Mouse (Mus musculus): Measurements from ENCODE around the gene Krtap4-1.
"Not testable (repeated sequence)": the region's sequence is repeated elsewhere in the genome, so short reads cannot be mapped to it uniquely, and the experiment has no call there.

Krtap4-1 gene

DNA sequence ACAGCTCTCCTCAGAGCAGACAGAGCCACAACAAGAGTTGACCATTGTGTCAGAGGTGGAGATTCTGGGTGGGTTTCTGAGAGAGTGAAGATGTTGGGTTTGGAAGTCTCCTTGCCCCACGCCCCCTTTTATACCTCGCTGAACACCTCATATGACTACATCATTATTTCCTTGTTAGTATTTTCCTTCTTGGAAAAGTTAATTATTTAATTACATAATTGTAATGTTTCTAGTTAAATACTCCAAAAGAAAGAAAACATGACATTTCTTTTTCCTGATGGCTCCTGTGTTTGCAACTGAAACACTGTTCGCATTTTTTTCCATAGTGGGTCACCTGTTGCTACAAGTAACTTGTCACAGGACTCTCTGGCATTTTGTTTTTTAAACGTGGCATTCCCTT, at the start of gene Krtap4-1:
Gene Krtap4-1, minus strand, starts transcription at position 101 of the 400 bp plus-strand sequence.
- in situ Hi-C loops (cut with MboI; ENCODE audit: low sequenced_read_pairs) = no loop called here

- in situ Hi-C loops (cut with MboI; ENCODE audit: low sequenced_read_pairs) = no loop called here
These were observed 37.8 kb upstream of the Krtap4-1 start, which contains the start of gene Krtap4-6 for GRCm38 (mm10) chr11:99665860-99666259. Krtap4-6 (minus strand) TSS chr11:99665960.

DNA sequence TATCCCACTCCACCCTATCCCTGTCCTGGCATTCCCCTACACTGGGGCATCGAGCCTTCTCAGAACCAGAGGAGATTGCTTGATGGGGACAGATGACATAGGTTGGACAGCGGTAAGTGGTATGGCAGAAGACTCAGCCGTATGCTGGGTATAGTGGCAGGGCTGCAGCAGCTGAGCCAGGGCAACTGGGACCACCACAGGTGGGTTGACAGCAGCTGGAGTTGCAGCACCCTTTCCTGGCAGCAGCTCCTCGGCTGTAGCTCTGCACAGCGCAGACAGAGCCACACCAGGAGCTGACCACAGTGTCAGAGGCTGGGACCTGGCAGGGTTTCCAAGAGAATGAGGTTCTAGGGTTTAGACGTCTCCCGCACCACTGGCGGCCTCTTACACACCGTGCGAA, 34.8 kb upstream of the Krtap4-1 start:
- in situ Hi-C loops (cut with MboI; ENCODE audit: low sequenced_read_pairs) = no loop called here

- in situ Hi-C loops (cut with MboI; ENCODE audit: low sequenced_read_pairs) = no loop called here
These were observed 31.2 kb upstream of the Krtap4-1 start for GRCm38 (mm10) chr11:99659256-99659655.

DNA sequence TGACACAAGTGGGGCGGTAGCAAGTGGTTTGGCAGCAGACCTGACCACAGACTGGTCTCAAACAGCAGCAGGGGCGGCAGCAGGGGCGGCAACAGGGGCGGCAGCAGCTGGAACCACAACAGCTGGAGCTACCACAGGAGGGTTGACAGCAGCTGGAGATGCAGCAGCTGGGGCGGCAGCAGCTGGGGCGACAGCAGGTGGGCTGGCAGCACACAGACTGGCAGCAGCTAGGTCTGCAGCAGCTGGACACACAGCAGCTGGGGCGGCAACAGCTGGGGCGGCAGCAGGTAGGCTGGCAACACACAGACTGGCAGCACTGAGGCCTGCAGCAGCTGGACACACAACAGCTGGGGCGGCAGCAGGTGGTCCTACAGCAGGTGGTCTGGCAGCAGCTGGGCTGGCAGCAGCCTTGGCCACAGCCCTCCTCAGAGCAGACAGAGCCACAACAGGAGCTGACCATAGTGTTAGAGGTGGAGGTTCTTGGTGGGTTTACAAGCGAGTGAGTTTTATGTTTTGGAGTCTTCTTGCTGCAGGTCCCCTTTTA, 30.5 kb upstream of the Krtap4-1 start, which contains the start of gene Gm11563:
Gene Gm11563, minus strand, starts transcription at position 494 of the 544 bp plus-strand sequence.
- in situ Hi-C loops (cut with MboI; ENCODE audit: low sequenced_read_pairs) = not testable (repeated sequence)

DNA sequence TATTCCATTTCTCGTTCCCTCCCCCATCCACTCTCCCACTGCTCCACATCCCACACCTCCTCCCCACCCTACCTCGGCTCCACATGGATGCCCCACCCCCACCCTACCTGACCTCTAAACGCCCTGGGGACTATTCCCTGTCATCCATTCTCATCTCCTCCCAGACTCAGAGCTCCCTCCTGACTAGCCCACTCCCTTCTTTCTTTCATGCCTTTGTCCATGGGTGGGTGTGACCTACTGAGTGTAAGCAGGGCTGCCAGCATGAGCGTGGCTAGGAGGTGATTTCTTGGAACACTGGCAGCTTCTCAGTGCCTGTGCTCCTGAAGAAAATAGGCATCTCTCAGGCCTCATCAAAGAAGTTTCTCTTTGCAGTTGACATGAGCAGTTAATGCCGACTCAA, 29.0 kb upstream of the Krtap4-1 start:
- in situ Hi-C loops (cut with MboI; ENCODE audit: low sequenced_read_pairs) = no loop called here

DNA sequence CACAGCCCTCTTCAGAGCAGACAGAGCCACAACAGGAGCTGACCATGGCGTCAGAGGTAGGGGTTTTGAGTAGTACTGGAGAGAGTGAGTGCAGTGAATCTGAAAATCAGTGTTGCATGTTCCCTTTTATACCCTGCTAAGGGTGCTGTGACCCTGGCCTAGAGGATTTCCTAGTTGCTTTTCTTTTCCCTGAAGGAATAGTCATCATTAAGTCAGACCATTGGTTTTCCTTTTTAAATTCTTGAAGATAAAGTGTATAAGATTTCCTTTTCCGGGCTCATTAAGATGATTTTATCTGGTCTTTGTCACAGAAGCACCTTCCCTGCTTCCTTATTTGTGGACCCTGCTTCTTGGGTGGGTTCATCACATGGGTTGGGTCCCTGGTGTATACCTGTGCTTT, 22.1 kb upstream of the Krtap4-1 start, which contains the start of gene Gm11555:
Gene Gm11555, minus strand, starts transcription at position 101 of the 400 bp plus-strand sequence.
- in situ Hi-C loops (cut with MboI; ENCODE audit: low sequenced_read_pairs) = no loop called here

GRCm38 (mm10) chr11:99646444-99646843, 18.4 kb upstream of the Krtap4-1 start:
- in situ Hi-C loops (cut with MboI; ENCODE audit: low sequenced_read_pairs) = no loop called here

GRCm38 (mm10) chr11:99644351-99644750, 16.3 kb upstream of the Krtap4-1 start:
- in situ Hi-C loops (cut with MboI; ENCODE audit: low sequenced_read_pairs) = no loop called here

GRCm38 (mm10) chr11:99643635-99644139, 15.6 kb upstream of the Krtap4-1 start, which contains the start of gene Krtap4-7:
Krtap4-7 (minus strand) TSS chr11:99644089.
- in situ Hi-C loops (cut with MboI; ENCODE audit: low sequenced_read_pairs) = not testable (repeated sequence)

- in situ Hi-C loops (cut with MboI; ENCODE audit: low sequenced_read_pairs) = no loop called here
These were observed 12.9 kb upstream of the Krtap4-1 start for GRCm38 (mm10) chr11:99640926-99641325.

DNA sequence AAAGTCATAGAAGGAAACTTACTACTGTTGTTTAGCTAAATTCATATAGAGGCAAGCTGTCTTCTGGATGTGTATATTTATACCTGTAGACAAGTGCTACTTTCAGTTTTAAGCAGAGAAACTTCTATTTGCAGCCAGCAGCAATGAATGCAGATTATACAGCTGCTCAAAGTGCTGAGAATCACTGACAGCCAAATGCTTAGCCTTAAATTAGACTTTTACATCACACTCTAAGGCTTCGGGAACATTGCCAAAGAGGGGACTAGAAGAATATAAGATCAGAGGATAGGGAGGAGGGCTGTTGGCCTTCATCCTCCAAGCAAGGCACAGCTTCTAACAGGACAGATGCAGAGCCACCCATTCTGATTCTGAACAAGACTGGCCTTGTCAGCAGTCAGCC, 9.0 kb upstream of the Krtap4-1 start:
- in situ Hi-C loops (cut with MboI; ENCODE audit: low sequenced_read_pairs) = no loop called here

- in situ Hi-C loops (cut with MboI; ENCODE audit: low sequenced_read_pairs) = no loop called here
These were observed 6.7 kb upstream of the Krtap4-1 start, which contains the start of gene Krtap4-2 for GRCm38 (mm10) chr11:99634653-99635134. Krtap4-2 (minus strand) TSS chr11:99635084.

DNA sequence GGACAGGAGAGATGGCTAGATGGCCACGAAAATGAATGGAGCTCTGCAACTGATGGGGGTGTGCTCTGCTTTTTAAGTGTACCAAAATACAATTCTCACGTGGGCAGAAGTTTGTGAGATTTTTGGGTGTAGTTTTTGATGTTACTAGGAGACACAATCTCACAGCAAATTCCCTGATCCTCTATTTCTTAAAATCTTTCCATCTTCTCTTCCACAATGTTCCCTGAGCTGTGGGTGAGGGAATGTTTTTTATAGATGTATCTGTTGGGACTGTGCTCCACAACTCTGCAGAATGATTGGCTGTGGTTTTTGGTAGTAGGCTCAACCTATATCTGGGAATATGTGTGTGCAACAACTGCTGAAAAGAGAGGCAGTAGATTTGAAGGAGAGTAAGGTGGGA, 5.3 kb upstream of the Krtap4-1 start:
- in situ Hi-C loops (cut with MboI; ENCODE audit: low sequenced_read_pairs) = no loop called here

DNA sequence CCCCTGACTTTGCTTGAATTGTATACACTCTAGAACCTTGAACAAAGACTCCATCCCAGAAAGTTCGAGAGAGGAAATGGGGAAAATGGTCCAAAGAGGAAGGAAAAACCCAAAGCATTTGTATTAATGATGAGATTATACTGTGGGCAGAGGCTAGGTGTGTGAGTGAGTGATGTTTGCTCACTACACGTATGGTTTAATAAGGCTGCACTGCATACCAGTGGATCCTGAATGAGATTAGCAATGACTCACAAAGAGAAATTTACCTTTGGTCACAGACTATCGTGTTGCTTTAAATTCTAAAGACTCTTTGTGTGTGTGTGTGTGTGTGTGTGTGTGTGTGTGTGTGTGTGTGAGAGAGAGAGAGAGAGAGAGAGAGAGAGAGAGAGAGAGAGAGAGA, 2.9 kb upstream of the Krtap4-1 start:
- in situ Hi-C loops (cut with MboI; ENCODE audit: low sequenced_read_pairs) = no loop called here

- in situ Hi-C loops (cut with MboI; ENCODE audit: low sequenced_read_pairs) = no loop called here
These were observed 7.7 kb downstream of the Krtap4-1 start, which contains the start of gene Gm11562 for GRCm38 (mm10) chr11:99620335-99620734. Gm11562 (minus strand) TSS chr11:99620435.

DNA sequence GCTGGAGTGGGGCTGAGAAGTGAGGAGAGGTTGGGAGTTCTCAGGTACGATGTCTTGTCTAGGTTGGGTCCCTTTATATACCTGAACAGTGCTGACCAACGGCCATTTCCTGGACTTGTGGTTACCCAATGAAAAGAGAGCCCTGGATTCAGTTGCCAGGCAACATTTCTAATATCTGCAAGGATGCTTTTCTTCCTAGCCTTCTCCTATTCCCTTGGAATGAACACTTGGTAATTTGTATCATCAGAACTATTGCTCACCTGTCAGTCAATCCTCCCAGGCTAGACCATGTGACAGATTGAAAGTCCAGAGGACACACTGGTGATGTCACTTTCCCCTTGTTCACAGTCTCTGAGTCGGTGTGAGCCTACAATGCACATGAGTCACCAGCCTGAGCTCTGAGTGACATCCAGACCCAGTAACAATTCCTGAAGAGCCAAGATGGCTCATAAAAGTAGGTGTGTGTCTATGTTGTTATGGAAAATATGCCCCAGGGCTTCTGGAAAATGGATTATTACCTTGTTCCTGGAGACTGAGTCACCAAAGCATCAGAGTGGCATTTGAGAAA, 13.2 kb downstream of the Krtap4-1 start, which contains the start of gene Krtap2-4:
Gene Krtap2-4, minus strand, starts transcription at position 51 of the 568 bp plus-strand sequence.
- in situ Hi-C loops (cut with MboI; ENCODE audit: low sequenced_read_pairs) = no loop called here

DNA sequence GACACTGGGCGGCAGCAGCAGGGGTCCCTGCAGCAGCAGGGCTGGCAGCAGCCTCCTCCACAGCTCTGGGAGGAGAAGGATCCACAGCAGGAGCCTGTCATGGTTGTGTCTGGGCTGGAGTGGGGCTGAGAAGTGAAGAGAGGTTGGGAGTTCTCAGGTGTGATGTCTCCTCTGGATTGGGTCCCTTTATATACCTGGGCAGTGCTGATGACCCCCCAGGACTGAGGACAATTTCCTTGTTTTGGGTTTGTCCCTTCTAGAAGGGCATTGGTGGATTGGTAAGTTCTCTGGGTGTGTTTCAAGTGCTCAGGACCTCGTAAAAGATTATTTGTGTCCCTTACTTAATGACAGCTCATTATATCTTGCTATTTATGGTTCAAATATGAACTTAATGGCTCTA, 17.9 kb downstream of the Krtap4-1 start, which contains the start of gene Gm11937:
Gene Gm11937, minus strand, starts transcription at position 101 of the 400 bp plus-strand sequence.
- in situ Hi-C loops (cut with MboI; ENCODE audit: low sequenced_read_pairs) = not testable (repeated sequence)

DNA sequence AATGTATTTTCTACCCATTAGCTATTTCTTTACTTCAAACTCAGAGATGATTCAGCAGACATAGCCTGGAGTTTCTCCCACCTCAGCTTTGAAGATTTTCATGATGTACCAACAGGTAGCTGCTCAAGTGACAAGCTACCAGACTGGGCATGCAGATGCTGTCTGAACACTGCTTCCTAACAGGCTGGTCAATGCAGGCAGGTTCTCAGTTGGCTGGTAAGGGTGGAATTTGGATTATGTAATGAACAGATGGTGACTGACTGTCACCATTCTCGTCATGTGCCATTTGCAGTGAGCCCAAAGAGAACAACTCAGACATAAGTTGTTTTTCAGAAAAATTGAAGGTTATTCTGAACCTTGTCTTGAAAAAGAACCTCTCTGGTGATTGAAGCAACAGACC, 18.9 kb downstream of the Krtap4-1 start:
- in situ Hi-C loops (cut with MboI; ENCODE audit: low sequenced_read_pairs) = no loop called here

DNA sequence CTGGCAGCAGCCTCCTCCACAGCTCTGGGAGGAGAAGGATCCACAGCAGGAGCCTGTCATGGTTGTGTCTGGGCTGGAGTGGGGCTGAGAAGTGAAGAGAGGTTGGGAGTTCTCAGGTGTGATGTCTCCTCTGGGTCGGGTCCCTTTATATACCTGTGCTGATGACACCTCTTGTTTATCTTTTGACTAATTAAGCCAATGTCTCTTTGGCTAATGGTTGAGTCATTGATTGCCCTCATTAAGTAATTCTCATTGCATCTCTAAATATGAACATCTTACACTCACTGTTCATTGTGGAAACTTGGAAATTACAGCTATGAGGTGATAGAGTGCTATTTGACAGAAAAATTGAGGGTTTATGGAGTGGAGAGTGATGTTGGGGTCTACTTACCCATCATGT, 24.8 kb downstream of the Krtap4-1 start, which contains the start of gene Gm11938:
Gene Gm11938, minus strand, starts transcription at position 101 of the 400 bp plus-strand sequence.
- in situ Hi-C loops (cut with MboI; ENCODE audit: low sequenced_read_pairs) = not testable (repeated sequence)

DNA sequence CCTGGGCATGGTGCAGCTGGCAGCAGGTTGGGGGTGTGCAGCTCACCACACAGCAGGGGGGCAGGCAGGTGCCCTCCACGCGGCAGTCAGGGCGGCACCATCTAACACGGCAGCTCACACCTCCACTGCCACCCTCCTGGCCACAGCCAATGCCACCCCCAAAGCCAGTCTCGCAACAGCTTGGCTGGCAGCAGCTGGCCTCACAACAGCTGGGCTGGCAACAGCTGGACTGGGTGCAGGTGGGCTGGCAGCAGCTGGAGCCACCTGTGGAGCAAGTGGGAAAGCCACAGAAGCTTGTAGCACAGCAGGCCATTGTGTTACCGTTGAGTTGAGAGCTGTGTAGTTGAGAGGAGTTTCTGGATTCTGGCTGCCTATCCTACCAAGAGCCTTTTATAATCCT, 30.3 kb downstream of the Krtap4-1 start, which contains the start of gene Krtap9-3:
Gene Krtap9-3, minus strand, starts transcription at position 364 of the 400 bp plus-strand sequence.
- in situ Hi-C loops (cut with MboI; ENCODE audit: low sequenced_read_pairs) = not testable (repeated sequence)

DNA sequence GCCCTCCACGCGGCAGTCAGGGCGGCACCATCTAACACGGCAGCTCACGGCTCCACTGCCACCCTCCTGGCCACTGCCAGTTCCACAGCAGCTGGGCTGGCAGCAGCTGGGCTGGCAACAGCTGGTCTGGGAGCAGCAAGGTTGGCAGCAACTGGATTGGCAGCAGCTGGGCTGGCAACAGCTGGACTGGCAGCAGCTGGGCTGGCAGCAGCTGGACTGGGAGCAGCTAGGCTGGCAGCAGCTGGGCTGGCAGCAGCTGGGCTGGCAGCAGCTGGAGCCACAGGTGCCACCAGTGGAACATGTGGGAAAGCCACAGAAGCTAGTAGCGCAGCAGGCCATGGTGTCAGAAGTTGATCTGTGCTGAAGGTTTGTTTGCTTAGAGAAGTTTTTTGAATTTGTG, 37.1 kb downstream of the Krtap4-1 start, which contains the start of gene Krtap1-3:
Gene Krtap1-3, minus strand, starts transcription at position 359 of the 400 bp plus-strand sequence.
- in situ Hi-C loops (cut with MboI; ENCODE audit: low sequenced_read_pairs) = no loop called here

Measured in CH12F3 (cell line).